Mouse (Mus musculus): ENCODE results near the gene Reg3g. TPM values are rescaled to one million over a fixed set of nuclear protein-coding genes. Genes with fewer than 3 reads are reported as not detected.
"Not testable (repeated sequence)": the region's sequence is repeated elsewhere in the genome, so short reads cannot be mapped to it uniquely, and the experiment has no call there.

The Reg3g gene
- total RNA-seq (2021) = not detected in 2 replicates
- long read RNA-seq, experiment 1 = 0 reads
- long read RNA-seq, experiment 2 = 0 reads

- DNase-seq = no peak
Measured at GRCm38 (mm10) chr6:78468772-78469171, at the start of gene Reg3g. Gene Reg3g (minus strand): TSS chr6:78468872.

GRCm38 (mm10) chr6:78515777-78516446 lies 47.2 kb upstream of the Reg3g start:
- DNase-seq = no peak

GRCm38 (mm10) chr6:78512833-78513232 lies 44.2 kb upstream of the Reg3g start:
- DNase-seq = peak; percentile 50

GRCm38 (mm10) chr6:78510173-78510900 lies 41.7 kb upstream of the Reg3g start:
- DNase-seq = no peak

GRCm38 (mm10) chr6:78505745-78506144 lies 37.1 kb upstream of the Reg3g start:
- DNase-seq = no peak

- DNase-seq = no peak
Measured at GRCm38 (mm10) chr6:78494633-78495032, 26.0 kb upstream of the Reg3g start.

GRCm38 (mm10) chr6:78469287-78469686 lies 615 bp upstream of the Reg3g start:
- no peak for DNase-seq

GRCm38 (mm10) chr6:78463266-78463665 lies 5.4 kb downstream of the Reg3g start:
- DNase-seq = no peak

GRCm38 (mm10) chr6:78462360-78462759 lies 6.3 kb downstream of the Reg3g start:
- no peak for DNase-seq

- DNase-seq = no peak
Measured at GRCm38 (mm10) chr6:78460191-78460825, 8.4 kb downstream of the Reg3g start.

- no peak for DNase-seq
Measured at GRCm38 (mm10) chr6:78452804-78453203, 15.9 kb downstream of the Reg3g start.

GRCm38 (mm10) chr6:78448409-78448808 lies 20.3 kb downstream of the Reg3g start:
- no peak for DNase-seq

GRCm38 (mm10) chr6:78447202-78447601 lies 21.5 kb downstream of the Reg3g start:
- no peak for DNase-seq

GRCm38 (mm10) chr6:78425497-78425896 lies 43.2 kb downstream of the Reg3g start:
- DNase-seq = no peak

- not testable (repeated sequence) for DNase-seq
Measured at GRCm38 (mm10) chr6:78422411-78422810, 46.3 kb downstream of the Reg3g start, which contains the start of gene Reg1. Gene Reg1 (plus strand): TSS chr6:78422711.

Other genes with a start within 250 kb of the Reg3g start
- gene Reg3b, start 98.2 kb downstream of the Reg3g start, total RNA-seq (2021) = not detected in 2 replicates
- gene Reg3d, start 90.0 kb downstream of the Reg3g start, total RNA-seq (2021) = not detected in 2 replicates
- gene Reg3a, start 88.2 kb downstream of the Reg3g start, total RNA-seq (2021) = not detected in 2 replicates
- gene Reg2, start 73.2 kb downstream of the Reg3g start, total RNA-seq (2021) = not detected in 2 replicates
- gene Reg1, start 46.2 kb downstream of the Reg3g start, total RNA-seq (2021) = not detected in 2 replicates